Mouse (Mus musculus) adrenal gland, adult 8-10 months (tissue): Measurements from ENCODE around the gene Phf2. TPM values are rescaled to one million over a fixed set of nuclear protein-coding genes. Genes with fewer than 3 reads are reported as not detected.

Experiments used
- DNase-seq: peaks from one replicate; pipeline ENCODE4 v3.0.0; 2022
- total RNA-seq, 4 experiments: library from RNA; stranded (reverse); gene quantifications; 2 replicates each; pipeline ENCODE4 v1.2.4; 2022

The Phf2 gene
- total RNA-seq, 4 experiments from 2014 or later = 42.0 to 53.5 (median 49.6) TPM

GRCm38 (mm10) chr13:48802181-48802580 is 68.7 kb downstream of the Phf2 start:
- no peak for DNase-seq

GRCm38 (mm10) chr13:48800850-48801546 is 69.9 kb downstream of the Phf2 start:
- no peak for DNase-seq

GRCm38 (mm10) chr13:48798256-48798771 is 72.6 kb downstream of the Phf2 start:
- DNase-seq = no peak

- no peak for DNase-seq
Observed at GRCm38 (mm10) chr13:48796906-48797305, 74.0 kb downstream of the Phf2 start.

GRCm38 (mm10) chr13:48795711-48796110 is 75.2 kb downstream of the Phf2 start:
- DNase-seq = no peak

GRCm38 (mm10) chr13:48784594-48785298 is 86.2 kb downstream of the Phf2 start:
- no peak for DNase-seq

- no peak for DNase-seq
Observed at GRCm38 (mm10) chr13:48784151-48784550, 86.8 kb downstream of the Phf2 start.

GRCm38 (mm10) chr13:48782727-48783725 is 87.9 kb downstream of the Phf2 start:
- peak; percentile 92 for DNase-seq

- no peak for DNase-seq
Observed at GRCm38 (mm10) chr13:48780345-48781010, 90.4 kb downstream of the Phf2 start.

- no peak for DNase-seq
Observed at GRCm38 (mm10) chr13:48779592-48780344, 91.2 kb downstream of the Phf2 start.

GRCm38 (mm10) chr13:48778138-48778537 is 92.8 kb downstream of the Phf2 start:
- DNase-seq = no peak

- DNase-seq = no peak
Observed at GRCm38 (mm10) chr13:48774506-48774905, 96.4 kb downstream of the Phf2 start.

GRCm38 (mm10) chr13:48768109-48768508 is 102.8 kb downstream of the Phf2 start:
- DNase-seq = no peak

GRCm38 (mm10) chr13:48763701-48764245 is 107.1 kb downstream of the Phf2 start:
- no peak for DNase-seq

- DNase-seq = no peak
Observed at GRCm38 (mm10) chr13:48760855-48761436, 110.0 kb downstream of the Phf2 start.

GRCm38 (mm10) chr13:48756769-48757168 is 114.2 kb downstream of the Phf2 start:
- DNase-seq = no peak
